10 mouse cellular contexts compared by ENCODE assay signal in the genomic region with DNA sequence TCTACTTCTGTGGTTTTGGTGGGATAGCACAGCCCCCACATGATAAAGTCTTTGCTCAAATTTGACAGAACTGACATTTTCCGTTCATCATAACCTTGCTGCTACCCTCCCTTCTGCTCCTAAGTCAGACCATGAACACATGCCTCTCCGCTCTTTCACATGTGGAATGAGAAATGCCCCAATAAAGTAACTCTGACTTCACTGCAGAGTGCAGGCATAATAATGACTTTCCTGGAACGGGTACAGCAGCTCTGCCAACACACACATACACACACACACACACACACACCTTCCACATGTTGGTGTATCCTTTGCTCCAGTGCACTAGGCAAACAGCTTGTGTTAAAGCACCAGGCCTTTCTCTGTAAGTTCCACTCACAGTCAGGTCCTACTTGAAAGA.
"Had no signal": no experiment of that assay in that cellular context is flagged by ENCODE, and none has a peak within 500 bp of the region (broad histone marks: within the 10 kb centered on the region; RNA-seq: fewer than 3 reads in every experiment).

No protein-coding gene starts in this region.

- H3K27me3 ChIP-seq: midbrain, embryonic 12.5 days; neural tube, embryonic 13.5 days had no signal

- DNase-seq: kidney, postnatal 10 days; kidney, postnatal 4 days; lung, adult 18-20 months; right cerebral cortex, postnatal 14 days; thymus, postnatal 4 days had no signal

- H3K36me3 ChIP-seq: midbrain, embryonic 12.5 days had no signal

- H3K9ac ChIP-seq: liver, embryonic 14.5 days; midbrain, embryonic 12.5 days; neural tube, embryonic 13.5 days had no signal

- H3K4me3 ChIP-seq: layer of hippocampus, adult 2 months; midbrain, embryonic 12.5 days; neural tube, embryonic 13.5 days had no signal

- H3K27ac ChIP-seq: layer of hippocampus, adult 2 months; liver, embryonic 14.5 days; midbrain, embryonic 12.5 days; neural tube, embryonic 13.5 days had no signal

- ATAC-seq: midbrain, embryonic 16.5 days had no signal

- H3K9me3 ChIP-seq: midbrain, embryonic 12.5 days; neural tube, embryonic 13.5 days had no signal

- H3K4me2 ChIP-seq: midbrain, embryonic 12.5 days; neural tube, embryonic 13.5 days had no signal

- H3K4me1 ChIP-seq: midbrain, embryonic 12.5 days; neural tube, embryonic 13.5 days had no signal
